Mouse (Mus musculus): ENCODE measurements around the gene Izumo4. TPM values are rescaled to one million over a fixed set of nuclear protein-coding genes. Genes with fewer than 3 reads are reported as not detected.

The Izumo4 gene
- polyA plus RNA-seq, 1 experiment from 2014 or later, result 10.4 TPM

DNA sequence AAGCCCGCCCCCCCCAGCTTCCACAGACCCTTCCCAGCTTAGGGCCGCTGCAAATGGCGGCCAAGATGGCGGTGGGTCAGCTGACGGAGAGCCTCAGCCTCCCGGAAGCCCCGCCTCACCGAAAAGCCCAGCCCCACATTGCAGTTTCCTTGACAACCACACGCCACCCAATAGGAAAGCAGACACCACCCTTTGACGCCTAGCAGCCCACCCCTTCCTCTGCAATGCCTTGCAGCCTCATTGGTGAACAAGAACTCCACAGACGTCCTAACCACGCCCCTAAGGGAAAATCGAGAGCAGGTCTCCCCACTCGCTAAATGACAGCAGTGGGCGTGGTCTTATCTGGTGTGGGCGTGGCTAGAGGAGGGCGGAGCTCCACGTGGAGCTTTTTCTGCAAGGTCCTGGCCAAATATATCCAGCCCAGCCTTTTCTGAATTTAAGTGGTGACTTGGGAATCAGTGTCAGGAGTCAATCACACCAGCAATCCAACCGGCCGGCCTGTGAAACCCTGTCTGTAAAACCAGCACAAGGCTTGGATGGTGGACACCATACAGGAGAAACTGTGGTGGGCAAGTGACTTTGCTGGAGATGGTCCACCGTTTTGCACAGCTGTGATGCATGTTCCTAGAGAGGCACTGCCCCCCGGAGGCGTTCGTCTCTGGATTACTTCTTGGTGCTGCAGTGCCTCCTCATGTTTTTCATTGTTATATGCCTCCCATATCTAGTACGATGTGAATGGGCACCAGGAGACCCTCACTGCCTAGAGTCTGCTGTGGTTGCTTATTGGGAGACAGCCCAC is 40.4 kb downstream of the Izumo4 start, which contains the start of gene Ap3d1:
Gene Ap3d1 (minus strand): TSS at position 85 of the 799 bp plus-strand sequence.
- peak within 1 kb of the TSS; percentile 97 for H3K4me3 ChIP-seq (ENCODE audit: low read depth, low read length)
- H3K4me1 ChIP-seq (ENCODE audit: control insufficient read depth, low read depth, low read length), result peaks cover 40% of the 10 kb centered on the region
- peak within 1 kb of the TSS; percentile 71 for H3K27ac ChIP-seq (ENCODE audit: low read length)
- peak within 1 kb of the TSS; percentile 96 for H3K9ac ChIP-seq (ENCODE audit: low read depth, low read length)
- ATAC-seq (ENCODE audit: low read depth), result peak; percentile 98
- H3K27me3 ChIP-seq (ENCODE audit: control insufficient read depth, insufficient read depth, low read depth, low read length), result no peaks in the 10 kb centered on the region
- H3K9me3 ChIP-seq (replicated peaks; ENCODE audit: control insufficient read depth, low read length), result no peaks in the 10 kb centered on the region
- 2% methylated on average over 25 of the region's 25 CpGs for WGBS (ENCODE audit: insufficient replicate concordance)
- H3K4me2 ChIP-seq (ENCODE audit: low read depth, low read length), result peak within 1 kb of the TSS; percentile 73
- no peaks in the 10 kb centered on the region for H3K36me3 ChIP-seq (ENCODE audit: control insufficient read depth, insufficient read depth)

GRCm38 (mm10) chr10:80744262-80744661 is 42.3 kb downstream of the Izumo4 start:
- no peaks in the 10 kb centered on the region for H3K36me3 ChIP-seq (ENCODE audit: control insufficient read depth, insufficient read depth)
- WGBS (ENCODE audit: insufficient replicate concordance), result 31% methylated on average over 5 of the region's 5 CpGs
- H3K9ac ChIP-seq (ENCODE audit: low read depth, low read length), result no peak overlapping the region
- ATAC-seq (ENCODE audit: low read depth), result peak; percentile 57
- H3K27ac ChIP-seq (ENCODE audit: low read length), result no peak overlapping the region
- H3K4me2 ChIP-seq (ENCODE audit: low read depth, low read length), result peak overlapping the region; percentile 14; the same call in 1 of the 2 replicates
- no peaks in the 10 kb centered on the region for H3K27me3 ChIP-seq (ENCODE audit: control insufficient read depth, insufficient read depth, low read depth, low read length)
- H3K9me3 ChIP-seq (replicated peaks; ENCODE audit: control insufficient read depth, low read length), result no peaks in the 10 kb centered on the region
- H3K4me3 ChIP-seq (ENCODE audit: low read depth, low read length), result no peak overlapping the region
- peaks cover 32% of the 10 kb centered on the region for H3K4me1 ChIP-seq (ENCODE audit: control insufficient read depth, low read depth, low read length)

DNA sequence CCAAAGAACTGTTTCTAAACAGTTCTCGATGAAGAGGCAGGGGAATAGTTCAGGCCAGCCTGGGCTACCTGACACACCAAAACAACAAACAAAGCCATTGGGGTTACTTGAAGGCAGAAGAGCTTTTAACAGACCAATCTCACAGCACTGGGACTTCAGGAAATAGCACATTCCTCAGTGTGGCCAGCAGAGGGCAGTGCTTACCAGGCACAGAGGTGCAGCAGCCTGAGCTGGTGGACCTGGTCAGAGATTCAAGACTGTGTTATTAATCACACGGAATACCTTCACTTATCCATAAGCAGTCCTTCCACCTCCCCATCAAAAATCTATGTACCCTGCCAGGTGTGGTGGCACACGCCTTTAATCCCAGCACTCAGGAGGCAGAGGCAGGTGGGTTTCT is 45.4 kb downstream of the Izumo4 start:
- Histone ChIP-seq H3K9me3 (replicated peaks; ENCODE audit: control insufficient read depth, low read length) (no peaks in the 10 kb centered on the region), H3K27ac (ENCODE audit: low read length) (no peak overlapping the region), H3K4me3 (ENCODE audit: low read depth, low read length) (no peak overlapping the region), H3K27me3 (ENCODE audit: control insufficient read depth, insufficient read depth, low read depth, low read length) (no peaks in the 10 kb centered on the region), H3K36me3 (ENCODE audit: control insufficient read depth, insufficient read depth) (no peaks in the 10 kb centered on the region), H3K4me1 (ENCODE audit: control insufficient read depth, low read depth, low read length) (peaks cover 28% of the 10 kb centered on the region), H3K9ac (ENCODE audit: low read depth, low read length) (no peak overlapping the region), H3K4me2 (ENCODE audit: low read depth, low read length) (no peak overlapping the region)
- no peak for ATAC-seq (ENCODE audit: low read depth)
- WGBS (ENCODE audit: insufficient replicate concordance), result 9% methylated on average over 3 of the region's 3 CpGs

DNA sequence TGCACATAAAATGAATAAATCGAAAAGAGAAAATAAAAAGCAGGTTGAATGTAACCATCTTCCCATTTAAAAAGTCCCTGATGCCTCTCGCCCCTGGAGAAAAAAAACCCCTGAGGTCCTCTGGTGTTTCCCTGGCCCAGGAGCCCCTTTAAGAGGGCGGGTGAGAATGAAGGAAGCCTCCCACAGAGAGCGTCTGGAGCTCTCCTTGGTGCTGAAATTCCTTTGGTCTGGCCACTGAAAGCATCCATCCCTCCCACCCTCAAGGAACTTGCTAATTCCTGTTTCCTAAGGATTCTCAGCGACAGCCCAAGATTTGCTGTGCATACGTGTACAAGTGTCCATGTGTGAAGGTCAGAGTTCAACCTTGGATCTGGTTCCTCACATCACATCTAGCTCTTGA is 46.6 kb downstream of the Izumo4 start:
- H3K4me2 ChIP-seq (ENCODE audit: low read depth, low read length), result no peak overlapping the region
- H3K36me3 ChIP-seq (ENCODE audit: control insufficient read depth, insufficient read depth), result no peaks in the 10 kb centered on the region
- H3K9me3 ChIP-seq (replicated peaks; ENCODE audit: control insufficient read depth, low read length), result no peaks in the 10 kb centered on the region
- WGBS (ENCODE audit: insufficient replicate concordance), result 4% methylated on average over 6 of the region's 6 CpGs
- no peak for ATAC-seq (ENCODE audit: low read depth)
- H3K9ac ChIP-seq (ENCODE audit: low read depth, low read length), result no peak overlapping the region
- H3K27me3 ChIP-seq (ENCODE audit: control insufficient read depth, insufficient read depth, low read depth, low read length), result no peaks in the 10 kb centered on the region
- peaks cover 26% of the 10 kb centered on the region for H3K4me1 ChIP-seq (ENCODE audit: control insufficient read depth, low read depth, low read length)
- H3K4me3 ChIP-seq (ENCODE audit: low read depth, low read length), result no peak overlapping the region
- no peak overlapping the region for H3K27ac ChIP-seq (ENCODE audit: low read length)

- Histone ChIP-seq H3K4me1 (ENCODE audit: control insufficient read depth, low read depth, low read length) (peaks cover 23% of the 10 kb centered on the region), H3K4me2 (ENCODE audit: low read depth, low read length) (peak overlapping the region; percentile 68), H3K4me3 (ENCODE audit: low read depth, low read length) (peak overlapping the region; percentile 44), H3K27ac (ENCODE audit: low read length) (peak overlapping the region; percentile 18), H3K9ac (ENCODE audit: low read depth, low read length) (peak overlapping the region; percentile 40), H3K36me3 (ENCODE audit: control insufficient read depth, insufficient read depth) (no peaks in the 10 kb centered on the region), H3K9me3 (replicated peaks; ENCODE audit: control insufficient read depth, low read length) (no peaks in the 10 kb centered on the region), H3K27me3 (ENCODE audit: control insufficient read depth, insufficient read depth, low read depth, low read length) (no peaks in the 10 kb centered on the region)
- ATAC-seq (ENCODE audit: low read depth), result no peak
- WGBS (ENCODE audit: insufficient replicate concordance), result 2% methylated on average over 16 of the region's 16 CpGs
These were observed 49.3 kb downstream of the Izumo4 start for GRCm38 (mm10) chr10:80751188-80751832.

DNA sequence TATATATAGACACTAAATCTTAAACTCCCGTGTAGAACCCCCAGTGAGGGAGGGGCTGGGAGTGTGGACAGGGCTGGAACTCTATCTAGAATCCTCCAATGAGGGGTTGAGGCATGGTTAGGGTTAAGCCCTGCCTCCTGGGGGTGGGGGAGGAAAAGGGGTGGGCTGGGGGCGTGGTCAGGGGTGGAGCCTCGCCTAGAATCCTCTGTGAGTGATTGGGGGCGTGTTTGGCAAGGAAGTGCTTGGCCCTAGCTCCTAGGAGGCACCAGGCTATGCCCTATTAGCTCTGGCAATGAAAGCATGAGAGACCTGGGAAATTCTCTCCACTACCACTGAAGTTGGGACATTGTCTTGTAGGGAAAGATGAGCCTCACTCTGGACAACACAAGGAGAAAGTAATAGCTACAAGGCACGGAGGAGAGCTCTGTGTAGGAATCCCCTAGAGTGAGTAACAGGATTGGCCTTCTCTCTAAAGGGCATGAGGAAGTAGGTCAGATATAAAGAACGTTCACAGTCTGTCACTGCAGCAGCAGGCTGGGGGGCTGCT is 50.2 kb downstream of the Izumo4 start:
- peaks cover 31% of the 10 kb centered on the region for H3K4me1 ChIP-seq (ENCODE audit: control insufficient read depth, low read depth, low read length)
- no peaks in the 10 kb centered on the region for H3K27me3 ChIP-seq (ENCODE audit: control insufficient read depth, insufficient read depth, low read depth, low read length)
- H3K9ac ChIP-seq (ENCODE audit: low read depth, low read length), result peak overlapping the region; percentile 40; the same call in 1 of the 2 replicates
- H3K27ac ChIP-seq (ENCODE audit: low read length), result peak overlapping the region; percentile 18; the same call in 1 of the 2 replicates
- no peaks in the 10 kb centered on the region for H3K36me3 ChIP-seq (ENCODE audit: control insufficient read depth, insufficient read depth)
- peak overlapping the region; percentile 44 for H3K4me3 ChIP-seq (ENCODE audit: low read depth, low read length)
- peak overlapping the region; percentile 68 for H3K4me2 ChIP-seq (ENCODE audit: low read depth, low read length)
- WGBS (ENCODE audit: insufficient replicate concordance), result 2% methylated on average over 6 of the region's 6 CpGs
- H3K9me3 ChIP-seq (replicated peaks; ENCODE audit: control insufficient read depth, low read length), result no peaks in the 10 kb centered on the region
- ATAC-seq (ENCODE audit: low read depth), result peak; percentile 58

DNA sequence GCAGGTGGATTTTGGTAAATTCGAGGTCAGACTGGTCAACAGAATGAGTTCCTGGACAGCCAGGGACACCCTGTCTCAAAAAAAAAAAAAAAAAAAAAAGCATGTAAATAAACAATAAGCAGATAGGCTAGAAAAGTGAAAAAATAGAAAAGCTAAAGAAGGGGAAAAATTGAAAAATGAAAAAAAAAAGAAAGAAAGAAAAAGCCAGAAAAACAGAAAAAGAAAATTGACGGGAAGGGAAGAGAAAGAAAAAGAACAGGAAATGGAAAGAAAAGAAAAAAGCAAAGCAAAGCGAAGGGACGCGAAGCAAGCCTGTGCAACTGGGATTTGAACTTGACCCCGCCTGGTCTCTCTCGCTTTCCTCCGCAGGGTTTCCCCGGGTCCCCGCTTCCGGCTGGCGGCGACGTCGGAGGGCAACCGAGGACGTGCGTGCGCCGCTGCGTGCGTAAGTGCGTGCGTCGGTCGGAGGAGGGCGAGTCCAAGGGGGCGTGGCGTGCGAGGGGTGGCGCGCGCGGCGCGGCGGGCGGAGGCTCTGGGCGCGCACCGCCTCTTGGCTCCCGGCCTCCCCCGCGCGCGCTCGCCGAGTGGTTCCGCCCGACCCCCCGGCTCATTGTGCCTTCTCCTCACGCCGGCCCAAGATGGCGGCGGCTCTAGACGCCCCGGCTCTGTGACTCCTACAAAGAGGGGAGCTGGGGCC is 52.8 kb downstream of the Izumo4 start, which contains the start of gene Dot1l:
Gene Dot1l (plus strand): TSS at position 613 of the 697 bp plus-strand sequence.
- Histone ChIP-seq H3K27me3 (ENCODE audit: control insufficient read depth, insufficient read depth, low read depth, low read length) (no peaks in the 10 kb centered on the region), H3K9ac (ENCODE audit: low read depth, low read length) (peak within 1 kb of the TSS; percentile 94), H3K4me3 (ENCODE audit: low read depth, low read length) (peak within 1 kb of the TSS; percentile 97), H3K27ac (ENCODE audit: low read length) (peak within 1 kb of the TSS; percentile 82), H3K4me1 (ENCODE audit: control insufficient read depth, low read depth, low read length) (peaks cover 51% of the 10 kb centered on the region), H3K9me3 (replicated peaks; ENCODE audit: control insufficient read depth, low read length) (no peaks in the 10 kb centered on the region), H3K4me2 (ENCODE audit: low read depth, low read length) (peak within 1 kb of the TSS; percentile 76), H3K36me3 (ENCODE audit: control insufficient read depth, insufficient read depth) (no peaks in the 10 kb centered on the region)
- under 1% methylated on average over 57 of the region's 57 CpGs for WGBS (ENCODE audit: insufficient replicate concordance)
- ATAC-seq (ENCODE audit: low read depth), result peak; percentile 95
